Mouse (Mus musculus) ES-E14 (cell line): ENCODE results near the gene Iqcf5. TPM values are rescaled to one million over a fixed set of nuclear protein-coding genes. Genes with fewer than 3 reads are reported as not detected.
"Not testable (repeated sequence)": the region's sequence is repeated elsewhere in the genome, so short reads cannot be mapped to it uniquely, and the experiment has no call there.

Experiments used
- DNase-seq: peaks from one replicate; pipeline ENCODE4 v3.0.0-alpha.2; 2013; ENCODE audit warnings: low read depth, low spot score
- H3K27ac ChIP-seq: 2 replicates; pipeline ENCODE4 v1.5.1; 2012; ENCODE audit warnings: low read depth, mild to moderate bottlenecking, low read length, moderate library complexity, mixed read lengths; ENCODE audit not compliant: poor library complexity, insufficient read depth, severe bottlenecking
- H3K36me3 ChIP-seq: 2 replicates; pipeline ENCODE4 v1.6.1; 2012; ENCODE audit warnings: mild to moderate bottlenecking, low read length, moderate library complexity, mixed read lengths; ENCODE audit not compliant: control insufficient read depth, poor library complexity, insufficient read depth, severe bottlenecking
- H3K4me1 ChIP-seq, 2 experiments: fragments of 150-350 bp in 1 of 2; sonication (generic) in 1 of 2; 2 replicates each; pipeline ENCODE4 v1.6.1; 2012; ENCODE audit warnings: low read length in 2 of 2, mild to moderate bottlenecking in 1 of 2, mixed read lengths in 1 of 2; ENCODE audit not compliant: control insufficient read depth in 2 of 2, insufficient read depth in 2 of 2, poor library complexity in 1 of 2
- H3K4me3 ChIP-seq, 2 experiments: fragments of 150-350 bp in 1 of 2; sonication (generic) in 1 of 2; 2 replicates each; pipeline ENCODE4 v1.5.1; 2012; ENCODE audit warnings: low read length in 2 of 2, low read depth in 1 of 2, mild to moderate bottlenecking in 1 of 2, mixed read lengths in 1 of 2; ENCODE audit not compliant: insufficient read depth in 1 of 2, poor library complexity in 1 of 2, severe bottlenecking in 1 of 2
- H3K9ac ChIP-seq: 2 replicates; pipeline ENCODE4 v1.6.1; 2012; ENCODE audit warnings: low read depth, mild to moderate bottlenecking, low read length, mixed read lengths; ENCODE audit not compliant: poor library complexity, insufficient read depth, severe bottlenecking
- H3K9me3 ChIP-seq: fragments of 150-350 bp; sonication (generic); 2 replicates; pipeline ENCODE4 v1.6.1; 2012; ENCODE audit warnings: low read depth, mild to moderate bottlenecking, low read length; ENCODE audit not compliant: control insufficient read depth, insufficient read depth
- CHD2 ChIP-seq: IDR thresholded peaks from 2 replicates; pipeline ENCODE4 v1.6.1; 2014; ENCODE audit warnings: mild to moderate bottlenecking, low read depth, low read length, inconsistent platforms
- HCFC1 ChIP-seq: IDR thresholded peaks from 2 replicates; pipeline ENCODE4 v1.6.1; 2012; ENCODE audit warnings: low read length, inconsistent platforms, borderline replicate concordance; ENCODE audit not compliant: insufficient read depth
- MAFK ChIP-seq: IDR thresholded peaks from 2 replicates; pipeline ENCODE4 v1.6.1; 2014; ENCODE audit warnings: mild to moderate bottlenecking, low read depth, low read length, inconsistent platforms; ENCODE audit not compliant: insufficient read depth
- ZC3H11A ChIP-seq: IDR thresholded peaks from 2 replicates; pipeline ENCODE4 v1.6.1; 2012; ENCODE audit warnings: low read depth, mild to moderate bottlenecking, inconsistent platforms, low read length, borderline replicate concordance
- ZNF384 ChIP-seq: IDR thresholded peaks from 2 replicates; pipeline ENCODE4 v1.6.1; 2012; ENCODE audit warnings: low read depth, low read length, inconsistent platforms
- in situ Hi-C, 2 experiments: fragments of 600-800 bp; cut with MboI; formaldehyde crosslinking; loops; one replicate each; pipeline ENCODE4 v1.15.1; 2025; ENCODE audit warnings: low sequenced_read_pairs in 2 of 2, inconsistent platforms in 1 of 2; ENCODE audit not compliant: unreplicated experiment in 2 of 2
- total RNA-seq: library from RNA; depleted of rRNA; stranded (reverse); fragments of 300-350 nt; gene quantifications from 2 replicates; pipeline ENCODE4 v1.2.3, GENCODE M21; 2012

Iqcf5 gene
- total RNA-seq, 1 experiment, result 0.89 TPM

- peaks cover 52% of the 10 kb centered on the region for H3K36me3 ChIP-seq
These were observed 31.2 kb upstream of the Iqcf5 start for GRCm38 (mm10) chr9:106483136-106483535.

GRCm38 (mm10) chr9:106483606-106484005, 30.8 kb upstream of the Iqcf5 start:
- TF ChIP-seq HCFC1 (no peak), ZC3H11A (no peak), ZNF384 (no peak), CHD2 (no peak), MAFK (no peak)
- no peaks in the 10 kb centered on the region for H3K9me3 ChIP-seq
- in situ Hi-C loops, result no loop called here
- H3K27ac ChIP-seq, result no peak overlapping the region
- no peak overlapping the region for H3K9ac ChIP-seq
- H3K4me1 ChIP-seq, result peaks cover 0 to 17% of the 10 kb centered on the region in 2 experiments; a peak in 2 of 4 replicates
- peaks cover 52% of the 10 kb centered on the region for H3K36me3 ChIP-seq
- no peak for DNase-seq
- no peak overlapping the region for H3K4me3 ChIP-seq

More at GRCm38 (mm10) chr9:106483136-106483535, 31.2 kb upstream of the Iqcf5 start:
- Histone ChIP-seq H3K9me3 (no peaks in the 10 kb centered on the region), H3K27ac (no peak overlapping the region; the same call in 1 of the 2 replicates), H3K4me1 (peaks cover 0 to 17% of the 10 kb centered on the region in 2 experiments; a peak in 2 of 4 replicates), H3K4me3 (no peak overlapping the region), H3K9ac (no peak overlapping the region)
- DNase-seq, result no peak
- in situ Hi-C loops, result no loop called here
- TF ChIP-seq ZNF384 (no peak), CHD2 (no peak)

GRCm38 (mm10) chr9:106485076-106485475, 29.3 kb upstream of the Iqcf5 start:
- H3K36me3 ChIP-seq, result peaks cover 47% of the 10 kb centered on the region
- H3K4me3 ChIP-seq, result no peak overlapping the region
- no peaks in the 10 kb centered on the region for H3K9me3 ChIP-seq
- DNase-seq, result no peak
- in situ Hi-C loops, result no loop called here
- H3K4me1 ChIP-seq, result peaks cover 0 to 17% of the 10 kb centered on the region in 2 experiments; a peak in 2 of 4 replicates
- TF ChIP-seq MAFK (no peak), ZC3H11A (no peak), ZNF384 (no peak), CHD2 (no peak)
- H3K9ac ChIP-seq, result no peak overlapping the region
- no peak overlapping the region for H3K27ac ChIP-seq

- in situ Hi-C loops, H3K9ac ChIP-seq, H3K9me3 ChIP-seq, H3K4me3 ChIP-seq, DNase-seq, H3K27ac ChIP-seq: not testable (repeated sequence)
- peaks cover 34% of the 10 kb centered on the region for H3K36me3 ChIP-seq
- peaks cover 0 to 18% of the 10 kb centered on the region in 2 experiments; a peak in 2 of 4 replicates for H3K4me1 ChIP-seq
These were observed 26.8 kb upstream of the Iqcf5 start for GRCm38 (mm10) chr9:106487602-106488001.

GRCm38 (mm10) chr9:106499667-106500066, 14.7 kb upstream of the Iqcf5 start, which contains the start of gene Iqcf1:
Iqcf1 (plus strand) TSS chr9:106499967.
- DNase-seq, result no peak
- no peak within 1 kb of the TSS for H3K27ac ChIP-seq
- H3K9me3 ChIP-seq, result no peaks in the 10 kb centered on the region
- TF ChIP-seq HCFC1, result no peak
- no peak for TF ChIP-seq ZNF384
- TF ChIP-seq MAFK, result no peak
- no peak for TF ChIP-seq CHD2
- TF ChIP-seq ZC3H11A, result no peak
- no peaks in the 10 kb centered on the region for H3K4me1 ChIP-seq
- in situ Hi-C loops, result no loop called here
- H3K9ac ChIP-seq, result no peak within 1 kb of the TSS
- H3K4me3 ChIP-seq, result no peak within 1 kb of the TSS
- no peaks in the 10 kb centered on the region for H3K36me3 ChIP-seq
